Mouse (Mus musculus): ENCODE results near the gene Gfm1. TPM values are rescaled to one million over a fixed set of nuclear protein-coding genes. Genes with fewer than 3 reads are reported as not detected.

The Gfm1 gene
- total and polyA plus RNA-seq, 3 experiments, result 9.7 to 89.4 (median 74.6) TPM

GRCm38 (mm10) chr3:67492086-67492869, 62.4 kb downstream of the Gfm1 start:
- no peaks in the 10 kb centered on the region for H3K36me3 ChIP-seq (replicated peaks)
- no peak for ATAC-seq (ENCODE audit: extremely low read depth, insufficient number of reproducible peaks, low FRiP score, poor library complexity, severe bottlenecking)
- no peaks in the 10 kb centered on the region for H3K9me3 ChIP-seq (replicated peaks)
- TF ChIP-seq CTCF (IDR thresholded peaks at IDR 0.05; ENCODE audit: low read depth, low read length), result no peak
- no peak for TF ChIP-seq POLR2AphosphoS5 (IDR thresholded peaks at IDR 0.05; ENCODE audit: insufficient replicate concordance, low read depth, low read length)
- TF ChIP-seq GATA1 (IDR thresholded peaks at IDR 0.05; ENCODE audit: borderline replicate concordance, low read length), result no peak
- no peak for TF ChIP-seq TAL1 (conservative IDR thresholded peaks at IDR 0.05; ENCODE audit: low read depth, low read length)
- no peak for TF ChIP-seq GATA2 (IDR thresholded peaks at IDR 0.05; ENCODE audit: borderline replicate concordance, low read depth, low read length)
- no peak for DNase-seq (ENCODE audit: low spot score)
- H3K27me3 ChIP-seq (ENCODE audit: insufficient read depth, low read length), result no peaks in the 10 kb centered on the region; the same call in 1 of the 2 replicates
- H3K4me3 ChIP-seq (ENCODE audit: low read depth, low read length), result no peak overlapping the region
- peaks cover 3% of the 10 kb centered on the region; the same call in 1 of the 2 replicates for H3K4me1 ChIP-seq (ENCODE audit: insufficient read depth, low read depth, low read length)

DNA sequence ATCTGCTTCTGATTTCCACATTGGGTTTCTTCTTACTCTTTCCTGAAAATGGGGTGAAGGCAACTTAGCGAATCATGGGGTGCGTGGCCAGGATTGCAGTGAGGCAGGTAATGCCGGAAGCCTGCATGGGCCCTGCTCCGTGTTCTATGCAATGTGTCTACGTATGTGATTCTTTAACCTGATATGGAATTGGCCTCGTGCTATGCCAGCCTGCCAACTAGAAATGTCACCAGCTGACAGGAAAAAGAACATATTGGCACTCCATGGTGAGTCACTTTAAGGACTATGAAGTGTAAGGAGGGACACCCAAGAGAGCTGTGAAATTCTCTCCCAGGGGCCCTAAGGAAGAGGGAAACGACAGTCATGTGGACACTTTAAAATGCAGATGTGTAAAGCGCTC, 63.2 kb downstream of the Gfm1 start:
- Histone ChIP-seq H3K27me3 (ENCODE audit: insufficient read depth, low read length) (no peaks in the 10 kb centered on the region), H3K36me3 (replicated peaks) (no peaks in the 10 kb centered on the region), H3K4me1 (ENCODE audit: insufficient read depth, low read depth, low read length) (peaks cover 9% of the 10 kb centered on the region), H3K4me3 (ENCODE audit: low read depth, low read length) (no peak overlapping the region), H3K9me3 (replicated peaks) (no peaks in the 10 kb centered on the region)
- DNase-seq (ENCODE audit: low spot score) (no peak), ATAC-seq (ENCODE audit: extremely low read depth, insufficient number of reproducible peaks, low FRiP score, poor library complexity, severe bottlenecking) (no peak)
- no peak for TF ChIP-seq POLR2AphosphoS5 (IDR thresholded peaks at IDR 0.05; ENCODE audit: insufficient replicate concordance, low read depth, low read length)
- TF ChIP-seq GATA2 (IDR thresholded peaks at IDR 0.05; ENCODE audit: borderline replicate concordance, low read depth, low read length), result no peak
- TF ChIP-seq GATA1 (IDR thresholded peaks at IDR 0.05; ENCODE audit: borderline replicate concordance, low read length), result no peak

DNA sequence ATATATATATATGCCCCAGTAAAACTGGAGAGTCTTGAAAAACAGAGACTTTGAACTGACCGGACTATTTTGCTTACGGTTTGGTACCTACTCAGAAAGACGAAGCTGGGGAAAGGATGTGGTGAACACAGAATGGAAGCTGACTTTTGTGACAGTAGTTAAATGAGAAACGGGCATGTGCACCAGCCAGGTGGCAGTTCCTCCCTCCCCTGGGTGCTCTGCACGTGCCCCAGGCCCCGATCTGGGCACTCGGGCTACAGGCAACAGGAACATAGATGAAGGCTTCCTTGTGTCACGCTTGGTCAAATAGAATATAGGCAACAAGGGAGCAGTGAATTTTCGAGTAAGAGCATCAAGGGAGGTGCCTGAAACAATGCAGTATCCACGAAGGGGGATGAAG, 66.4 kb downstream of the Gfm1 start:
- TF ChIP-seq GATA2 (IDR thresholded peaks at IDR 0.05; ENCODE audit: borderline replicate concordance, low read depth, low read length), result no peak
- TF ChIP-seq POLR2AphosphoS5 (IDR thresholded peaks at IDR 0.05; ENCODE audit: insufficient replicate concordance, low read depth, low read length), result no peak
- no peak for TF ChIP-seq TAL1 (conservative IDR thresholded peaks at IDR 0.05; ENCODE audit: low read depth, low read length)
- TF ChIP-seq CTCF (IDR thresholded peaks at IDR 0.05; ENCODE audit: low read depth, low read length), result no peak
- no peak for TF ChIP-seq GATA1 (IDR thresholded peaks at IDR 0.05; ENCODE audit: borderline replicate concordance, low read length)
- ATAC-seq (ENCODE audit: extremely low read depth, insufficient number of reproducible peaks, low FRiP score, poor library complexity, severe bottlenecking) (no peak), DNase-seq (ENCODE audit: low spot score) (no peak)
- Histone ChIP-seq H3K36me3 (replicated peaks) (no peaks in the 10 kb centered on the region), H3K4me3 (ENCODE audit: low read depth, low read length) (no peak overlapping the region), H3K27me3 (ENCODE audit: insufficient read depth, low read length) (no peaks in the 10 kb centered on the region), H3K9me3 (replicated peaks) (peaks cover 3% of the 10 kb centered on the region; the same call in 1 of the 2 replicates), H3K4me1 (ENCODE audit: insufficient read depth, low read depth, low read length) (peaks cover 27% of the 10 kb centered on the region)

DNA sequence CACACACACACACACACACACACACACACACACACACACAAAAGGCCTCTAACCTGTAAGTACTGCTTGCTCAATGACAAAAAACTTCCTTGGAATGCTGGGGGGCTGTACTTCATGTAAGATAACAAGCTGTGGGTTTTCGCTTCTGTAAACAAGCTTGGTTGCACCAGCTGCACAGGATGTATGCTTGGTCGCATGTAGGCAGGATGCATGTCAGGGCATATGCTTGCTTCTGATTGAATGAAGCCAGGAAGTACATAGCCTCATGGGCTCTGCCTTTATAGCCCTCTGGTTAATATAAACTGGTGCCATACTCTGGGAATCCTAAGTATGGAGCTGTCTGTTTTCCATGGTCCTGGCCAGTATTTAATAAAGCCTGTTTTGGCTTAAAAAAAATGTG, 68.1 kb downstream of the Gfm1 start:
- Histone ChIP-seq H3K27me3 (ENCODE audit: insufficient read depth, low read length) (no peaks in the 10 kb centered on the region; the same call in 1 of the 2 replicates), H3K9me3 (replicated peaks) (peaks cover 3% of the 10 kb centered on the region; the same call in 1 of the 2 replicates), H3K4me3 (ENCODE audit: low read depth, low read length) (no peak overlapping the region), H3K36me3 (replicated peaks) (no peaks in the 10 kb centered on the region), H3K4me1 (ENCODE audit: insufficient read depth, low read depth, low read length) (peaks cover 27% of the 10 kb centered on the region)
- DNase-seq (ENCODE audit: low spot score) (no peak), ATAC-seq (ENCODE audit: extremely low read depth, insufficient number of reproducible peaks, low FRiP score, poor library complexity, severe bottlenecking) (peak; percentile 58)
- TF ChIP-seq GATA2 (IDR thresholded peaks at IDR 0.05; ENCODE audit: borderline replicate concordance, low read depth, low read length) (no peak), GATA1 (IDR thresholded peaks at IDR 0.05; ENCODE audit: borderline replicate concordance, low read length) (no peak), CTCF (IDR thresholded peaks at IDR 0.05; ENCODE audit: low read depth, low read length) (no peak), TAL1 (conservative IDR thresholded peaks at IDR 0.05; ENCODE audit: low read depth, low read length) (no peak), POLR2AphosphoS5 (IDR thresholded peaks at IDR 0.05; ENCODE audit: insufficient replicate concordance, low read depth, low read length) (no peak)

- DNase-seq (ENCODE audit: low spot score) (peak; percentile 39), ATAC-seq (ENCODE audit: extremely low read depth, insufficient number of reproducible peaks, low FRiP score, poor library complexity, severe bottlenecking) (peak; percentile 72)
- no peak for TF ChIP-seq POLR2AphosphoS5 (IDR thresholded peaks at IDR 0.05; ENCODE audit: insufficient replicate concordance, low read depth, low read length)
- no peak for TF ChIP-seq GATA2 (IDR thresholded peaks at IDR 0.05; ENCODE audit: borderline replicate concordance, low read depth, low read length)
- TF ChIP-seq TAL1 (conservative IDR thresholded peaks at IDR 0.05; ENCODE audit: low read depth, low read length), result peak; percentile 37; the same call in 1 of the 2 replicates
- no peaks in the 10 kb centered on the region for H3K36me3 ChIP-seq (replicated peaks)
- H3K4me1 ChIP-seq (ENCODE audit: insufficient read depth, low read depth, low read length), result peaks cover 27% of the 10 kb centered on the region
- H3K9me3 ChIP-seq (replicated peaks), result peaks cover 3% of the 10 kb centered on the region; the same call in 1 of the 2 replicates
- H3K4me3 ChIP-seq (ENCODE audit: low read depth, low read length), result peak overlapping the region; percentile 59; the same call in 1 of the 2 replicates
- H3K27me3 ChIP-seq (ENCODE audit: insufficient read depth, low read length), result no peaks in the 10 kb centered on the region; the same call in 1 of the 2 replicates
Observed at GRCm38 (mm10) chr3:67498773-67499405, 69.0 kb downstream of the Gfm1 start.

- H3K36me3 ChIP-seq (replicated peaks), result no peaks in the 10 kb centered on the region
- H3K4me1 ChIP-seq (ENCODE audit: insufficient read depth, low read depth, low read length), result peaks cover 27% of the 10 kb centered on the region
- TF ChIP-seq TAL1 (conservative IDR thresholded peaks at IDR 0.05; ENCODE audit: low read depth, low read length) (no peak), GATA1 (IDR thresholded peaks at IDR 0.05; ENCODE audit: borderline replicate concordance, low read length) (no peak), POLR2AphosphoS5 (IDR thresholded peaks at IDR 0.05; ENCODE audit: insufficient replicate concordance, low read depth, low read length) (no peak), GATA2 (IDR thresholded peaks at IDR 0.05; ENCODE audit: borderline replicate concordance, low read depth, low read length) (no peak), CTCF (IDR thresholded peaks at IDR 0.05; ENCODE audit: low read depth, low read length) (no peak)
- ATAC-seq (ENCODE audit: extremely low read depth, insufficient number of reproducible peaks, low FRiP score, poor library complexity, severe bottlenecking) (peak; percentile 50), DNase-seq (ENCODE audit: low spot score) (peak; percentile 19)
- H3K4me3 ChIP-seq (ENCODE audit: low read depth, low read length), result peak overlapping the region; percentile 22; the same call in 1 of the 2 replicates
- peaks cover 3% of the 10 kb centered on the region; the same call in 1 of the 2 replicates for H3K9me3 ChIP-seq (replicated peaks)
- H3K27me3 ChIP-seq (ENCODE audit: insufficient read depth, low read length), result no peaks in the 10 kb centered on the region; the same call in 1 of the 2 replicates
Observed at GRCm38 (mm10) chr3:67499406-67499791, 69.5 kb downstream of the Gfm1 start.
